Mouse (Mus musculus): ENCODE data around the gene Pnkp. TPM values are rescaled to one million over a fixed set of nuclear protein-coding genes. Genes with fewer than 3 reads are reported as not detected.

Gene Pnkp
- total and polyA plus RNA-seq, 2 experiments from 2014 or later: 24.5 to 43.6 TPM

DNA sequence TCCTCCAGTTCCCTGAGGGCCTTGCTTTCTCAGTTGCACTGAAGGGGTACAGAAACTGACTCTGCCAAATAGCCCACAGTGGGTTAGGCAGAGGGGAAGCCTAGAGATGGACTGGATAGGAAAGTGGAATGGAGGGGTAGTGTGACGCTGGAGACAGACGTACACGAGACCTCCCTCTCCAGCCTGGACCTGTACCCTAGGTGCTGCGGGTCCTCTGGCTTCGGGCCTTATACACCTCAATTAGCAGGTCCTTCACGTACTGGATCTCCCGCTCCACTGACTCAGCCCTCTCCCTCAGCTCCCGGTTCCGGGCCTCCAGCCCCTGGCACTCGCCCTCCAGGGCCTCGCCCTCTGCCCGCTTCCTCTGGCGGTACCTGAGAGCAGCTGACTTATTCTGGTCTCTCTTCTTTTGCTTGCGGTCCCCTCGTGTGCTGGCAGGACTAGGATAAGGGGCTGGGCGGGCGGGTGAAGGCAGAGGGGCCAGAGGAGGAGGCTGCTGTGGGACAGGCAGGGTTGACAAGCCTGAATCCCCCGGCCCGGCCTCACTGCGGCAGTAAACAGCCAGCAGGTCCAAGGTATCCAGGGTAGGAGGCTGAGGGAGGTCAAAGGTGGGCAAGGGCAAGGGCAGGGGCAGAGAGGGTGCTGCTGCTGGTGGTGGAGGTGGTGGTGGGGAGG is 44.2 kb upstream of the Pnkp start:
- TF ChIP-seq EP300 (IDR thresholded peaks at IDR 0.05; ENCODE audit: low read depth) (no peak), CTCF (IDR thresholded peaks at IDR 0.05; ENCODE audit: low read depth) (no peak)
- no peak for DNase-seq (ENCODE audit: low spot score)
- H3K9me3 ChIP-seq (replicated peaks; ENCODE audit: control insufficient read depth, low read length): no peaks in the 10 kb centered on the region
- no peak overlapping the region for H3K4me3 ChIP-seq (ENCODE audit: low read depth, low read length)
- no peak for ATAC-seq (ENCODE audit: insufficient read depth, low read depth)
- whole genome bisulfite sequencing: 81% methylated on average over 19 of the region's 20 CpGs
- no peak overlapping the region for H3K4me2 ChIP-seq (ENCODE audit: low read depth, low read length)
- no peak overlapping the region for H3K27ac ChIP-seq (ENCODE audit: low read depth)
- no peak overlapping the region for H3K9ac ChIP-seq (replicated peaks; ENCODE audit: low read depth, low read length)
- peaks cover 14% of the 10 kb centered on the region for H3K4me1 ChIP-seq (ENCODE audit: control insufficient read depth, insufficient read depth)
- peaks cover 12% of the 10 kb centered on the region; the same call in 1 of the 2 replicates for H3K36me3 ChIP-seq (replicated peaks; ENCODE audit: control insufficient read depth, insufficient read depth, low read length)
- H3K27me3 ChIP-seq (ENCODE audit: control insufficient read depth, insufficient read depth, low read length): no peaks in the 10 kb centered on the region

DNA sequence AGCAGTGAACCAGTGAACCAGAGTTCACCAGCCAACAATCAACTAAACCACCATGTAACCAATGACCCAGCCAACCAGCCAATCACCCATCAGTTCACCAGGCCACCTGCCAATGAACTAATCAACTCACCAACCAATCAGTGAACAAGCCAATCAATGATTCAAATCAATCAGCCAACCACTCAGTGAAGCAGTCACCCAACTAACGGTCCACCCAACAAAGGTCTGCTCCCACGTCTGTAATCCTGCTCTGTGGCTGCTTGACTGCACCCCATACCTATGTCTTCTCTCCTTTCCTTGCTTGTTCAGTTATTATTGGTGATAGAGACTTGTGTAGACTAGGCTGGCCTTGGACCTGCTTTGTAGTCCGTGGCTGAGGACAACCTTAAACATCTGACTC is 43.0 kb upstream of the Pnkp start:
- Histone ChIP-seq H3K4me2 (ENCODE audit: low read depth, low read length) (no peak overlapping the region), H3K36me3 (replicated peaks; ENCODE audit: control insufficient read depth, insufficient read depth, low read length) (peaks cover 12% of the 10 kb centered on the region; the same call in 1 of the 2 replicates), H3K9ac (replicated peaks; ENCODE audit: low read depth, low read length) (no peak overlapping the region), H3K27me3 (ENCODE audit: control insufficient read depth, insufficient read depth, low read length) (no peaks in the 10 kb centered on the region), H3K4me1 (ENCODE audit: control insufficient read depth, insufficient read depth) (peaks cover 26% of the 10 kb centered on the region), H3K4me3 (ENCODE audit: low read depth, low read length) (no peak overlapping the region), H3K27ac (ENCODE audit: low read depth) (no peak overlapping the region), H3K9me3 (replicated peaks; ENCODE audit: control insufficient read depth, low read length) (no peaks in the 10 kb centered on the region)
- WGBS: 86% methylated on average over 3 of the region's 3 CpGs
- TF ChIP-seq EP300 (IDR thresholded peaks at IDR 0.05; ENCODE audit: low read depth): no peak
- DNase-seq (ENCODE audit: low spot score) (no peak), ATAC-seq (ENCODE audit: insufficient read depth, low read depth) (no peak)

- Histone ChIP-seq H3K36me3 (replicated peaks; ENCODE audit: control insufficient read depth, insufficient read depth, low read length) (peaks cover 12% of the 10 kb centered on the region; the same call in 1 of the 2 replicates), H3K9me3 (replicated peaks; ENCODE audit: control insufficient read depth, low read length) (no peaks in the 10 kb centered on the region), H3K4me1 (ENCODE audit: control insufficient read depth, insufficient read depth) (peaks cover 30% of the 10 kb centered on the region), H3K27ac (ENCODE audit: low read depth) (no peak overlapping the region), H3K4me2 (ENCODE audit: low read depth, low read length) (no peak overlapping the region), H3K27me3 (ENCODE audit: control insufficient read depth, insufficient read depth, low read length) (no peaks in the 10 kb centered on the region), H3K9ac (replicated peaks; ENCODE audit: low read depth, low read length) (no peak overlapping the region), H3K4me3 (ENCODE audit: low read depth, low read length) (no peak overlapping the region)
- TF ChIP-seq EP300 (IDR thresholded peaks at IDR 0.05; ENCODE audit: low read depth): no peak
- no peak for TF ChIP-seq CTCF (IDR thresholded peaks at IDR 0.05; ENCODE audit: low read depth)
- 90% methylated on average over 4 of the region's 4 CpGs for WGBS
- ATAC-seq (ENCODE audit: insufficient read depth, low read depth) (no peak), DNase-seq (ENCODE audit: low spot score) (no peak)
These were observed 42.5 kb upstream of the Pnkp start for GRCm38 (mm10) chr7:44814423-44814822.

DNA sequence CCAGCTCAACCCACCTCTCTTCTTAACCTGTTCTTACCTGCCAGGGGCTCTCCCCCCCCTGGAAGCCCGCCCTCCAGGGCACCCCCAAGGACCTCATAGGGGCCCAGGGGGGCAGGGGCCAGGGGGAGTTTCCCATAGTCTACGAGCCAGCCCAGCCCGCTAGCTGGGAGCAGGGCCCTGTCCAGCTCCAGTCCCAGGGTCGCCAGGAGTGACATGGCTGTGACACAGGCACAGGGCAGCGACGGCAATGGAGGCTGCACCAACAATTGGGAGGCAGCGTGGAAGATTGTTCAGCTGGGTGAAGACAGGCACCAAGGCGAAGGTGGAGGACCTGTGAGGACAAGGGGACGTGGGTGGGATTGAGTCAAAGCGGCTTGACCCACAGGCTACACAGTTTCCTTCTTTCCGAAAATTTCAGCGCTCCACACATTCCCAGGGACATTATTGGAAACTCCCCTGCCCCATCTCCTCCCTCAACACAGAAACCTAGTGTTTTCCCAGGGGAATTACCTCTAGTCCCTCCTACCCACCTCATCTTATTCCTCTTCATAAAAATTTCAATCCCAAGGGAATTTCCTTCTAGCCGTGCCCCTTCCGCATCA is 41.9 kb upstream of the Pnkp start:
- Histone ChIP-seq H3K36me3 (replicated peaks; ENCODE audit: control insufficient read depth, insufficient read depth, low read length) (peaks cover 12% of the 10 kb centered on the region; the same call in 1 of the 2 replicates), H3K4me2 (ENCODE audit: low read depth, low read length) (peak overlapping the region; percentile 85), H3K4me1 (ENCODE audit: control insufficient read depth, insufficient read depth) (peaks cover 36% of the 10 kb centered on the region), H3K9ac (replicated peaks; ENCODE audit: low read depth, low read length) (peak overlapping the region; percentile 8; the same call in 1 of the 2 replicates), H3K27me3 (ENCODE audit: control insufficient read depth, insufficient read depth, low read length) (no peaks in the 10 kb centered on the region), H3K4me3 (ENCODE audit: low read depth, low read length) (peak overlapping the region; percentile 78), H3K9me3 (replicated peaks; ENCODE audit: control insufficient read depth, low read length) (no peaks in the 10 kb centered on the region), H3K27ac (ENCODE audit: low read depth) (peak overlapping the region; percentile 98)
- DNase-seq (ENCODE audit: low spot score) (no peak), ATAC-seq (ENCODE audit: insufficient read depth, low read depth) (no peak)
- no peak for TF ChIP-seq CTCF (IDR thresholded peaks at IDR 0.05; ENCODE audit: low read depth)
- no peak for TF ChIP-seq EP300 (IDR thresholded peaks at IDR 0.05; ENCODE audit: low read depth)
- WGBS: 28% methylated on average over 14 of the region's 14 CpGs

GRCm38 (mm10) chr7:44815721-44816469 is 41.0 kb upstream of the Pnkp start, which contains the start of the genes Nup62 and Il4i1:
Gene Nup62, plus strand, starts transcription at chr7:44816088.
Gene Il4i1, plus strand, starts transcription at chr7:44816387.
- DNase-seq (ENCODE audit: low spot score): peak; percentile 99
- no peaks in the 10 kb centered on the region for H3K27me3 ChIP-seq (ENCODE audit: control insufficient read depth, insufficient read depth, low read length)
- H3K9me3 ChIP-seq (replicated peaks; ENCODE audit: control insufficient read depth, low read length): no peaks in the 10 kb centered on the region
- peak within 1 kb of the TSS; percentile 85 for H3K4me2 ChIP-seq (ENCODE audit: low read depth, low read length)
- WGBS: 0% methylated on average over 47 of the region's 62 CpGs
- H3K36me3 ChIP-seq (replicated peaks; ENCODE audit: control insufficient read depth, insufficient read depth, low read length): peaks cover 12% of the 10 kb centered on the region; the same call in 1 of the 2 replicates
- H3K4me1 ChIP-seq (ENCODE audit: control insufficient read depth, insufficient read depth): peaks cover 37% of the 10 kb centered on the region
- TF ChIP-seq EP300 (IDR thresholded peaks at IDR 0.05; ENCODE audit: low read depth): peak; percentile 84; the same call in 1 of the 2 replicates
- TF ChIP-seq CTCF (IDR thresholded peaks at IDR 0.05; ENCODE audit: low read depth): no peak
- ATAC-seq (ENCODE audit: insufficient read depth, low read depth): peak; percentile 90
- H3K27ac ChIP-seq (ENCODE audit: low read depth): peak within 1 kb of the TSS; percentile 98
- H3K9ac ChIP-seq (replicated peaks; ENCODE audit: low read depth, low read length): peak within 1 kb of the TSS; percentile 89
- peak within 1 kb of the TSS; percentile 78 for H3K4me3 ChIP-seq (ENCODE audit: low read depth, low read length)

Measured in heart, postnatal 0 days (tissue).